Comparison of ENCODE assay signal across 25 mouse cellular contexts in genomic region chr8:49563499-49564279, GRCm38 (mm10).
"Had no signal": no experiment of that assay in that cellular context is flagged by ENCODE, and none has a peak within 500 bp of the region (broad histone marks: within the 10 kb centered on the region; RNA-seq: fewer than 3 reads in every experiment).

No protein-coding gene starts in this region.

- H3K9me3 ChIP-seq: heart, embryonic 13.5 days; heart, embryonic 15.5 days; hindbrain, embryonic 13.5 days; hindbrain, embryonic 15.5 days; kidney, embryonic 15.5 days; limb, embryonic 13.5 days; limb, embryonic 15.5 days; liver, embryonic 12.5 days had no signal

- H3K27ac ChIP-seq: heart, embryonic 13.5 days; heart, embryonic 15.5 days; hindbrain, embryonic 13.5 days; hindbrain, embryonic 15.5 days; hindbrain, postnatal 0 days; kidney, embryonic 15.5 days; kidney, postnatal 0 days; limb, embryonic 13.5 days; limb, embryonic 15.5 days; liver, embryonic 12.5 days; liver, embryonic 14.5 days had no signal

- ATAC-seq: hindbrain, postnatal 0 days; intestine, embryonic 16.5 days; liver, embryonic 12.5 days had no signal

- H3K9ac ChIP-seq: heart, embryonic 13.5 days; heart, embryonic 15.5 days; hindbrain, embryonic 13.5 days; hindbrain, embryonic 15.5 days; kidney, embryonic 15.5 days; limb, embryonic 13.5 days; limb, embryonic 15.5 days; liver, embryonic 12.5 days; liver, embryonic 14.5 days had no signal

- H3K4me1 ChIP-seq: heart, embryonic 13.5 days; heart, embryonic 15.5 days; hindbrain, embryonic 15.5 days; kidney, embryonic 15.5 days; limb, embryonic 15.5 days; liver, embryonic 12.5 days had no signal

- H3K4me3 ChIP-seq: heart, embryonic 13.5 days; heart, embryonic 15.5 days; hindbrain, embryonic 13.5 days; hindbrain, embryonic 15.5 days; kidney, embryonic 15.5 days; limb, embryonic 13.5 days; limb, embryonic 15.5 days; liver, embryonic 12.5 days had no signal

- DNase-seq: gastrocnemius, postnatal 25 days; heart, adult 18-20 months; heart, postnatal 14 days; heart, postnatal 36 days; kidney, adult 11 months; kidney, adult 2 months; kidney, adult 9 months; kidney, postnatal 14 days; kidney, postnatal 36 days; layer of hippocampus, adult 9-11 months; layer of hippocampus, postnatal 36 days; left cerebral cortex, postnatal 4 days had no signal

- H3K36me3 ChIP-seq: heart, embryonic 13.5 days; heart, embryonic 15.5 days; hindbrain, embryonic 13.5 days; hindbrain, embryonic 15.5 days; kidney, embryonic 15.5 days; limb, embryonic 13.5 days; limb, embryonic 15.5 days; liver, embryonic 12.5 days had no signal

- H3K4me2 ChIP-seq: heart, embryonic 11.5 days; heart, embryonic 13.5 days; heart, embryonic 15.5 days; hindbrain, embryonic 13.5 days; hindbrain, embryonic 15.5 days; kidney, embryonic 15.5 days; limb, embryonic 13.5 days; limb, embryonic 15.5 days; liver, embryonic 12.5 days had no signal

- H3K27me3 ChIP-seq: heart, embryonic 13.5 days; heart, embryonic 15.5 days; hindbrain, embryonic 13.5 days; hindbrain, embryonic 15.5 days; kidney, embryonic 15.5 days; limb, embryonic 13.5 days; limb, embryonic 15.5 days; liver, embryonic 12.5 days had no signal
